Mouse (Mus musculus): ENCODE data around the gene Cachd1.

GRCm38 (mm10) chr4:100879414-100879813, 102.9 kb downstream of the Cachd1 start:
- no peak for TF ChIP-seq CTCF (IDR thresholded peaks at IDR 0.05; ENCODE audit: low read depth)
- TF ChIP-seq EP300 (optimal IDR thresholded peaks at IDR 0.05): no peak

Measured in stomach, postnatal 0 days (tissue).